Mouse (Mus musculus) fat pad, adult 2 months (tissue): Measurements from ENCODE around the gene Pth2.
A peak's percentile ranks its signal among the peaks of the same experiment; 100 is the strongest.
"Not testable (repeated sequence)": the region's sequence is repeated elsewhere in the genome, so short reads cannot be mapped to it uniquely, and the experiment has no call there.

Experiments used
- DNase-seq: peaks from one replicate; pipeline ENCODE4 v3.0.0-alpha.2; 2011; ENCODE audit warnings: low read depth, low spot score; ENCODE audit errors: extremely low read depth

The Pth2 gene

GRCm38 (mm10) chr7:45153052-45153451, 27.7 kb upstream of the Pth2 start:
- DNase-seq, result not testable (repeated sequence)

DNA sequence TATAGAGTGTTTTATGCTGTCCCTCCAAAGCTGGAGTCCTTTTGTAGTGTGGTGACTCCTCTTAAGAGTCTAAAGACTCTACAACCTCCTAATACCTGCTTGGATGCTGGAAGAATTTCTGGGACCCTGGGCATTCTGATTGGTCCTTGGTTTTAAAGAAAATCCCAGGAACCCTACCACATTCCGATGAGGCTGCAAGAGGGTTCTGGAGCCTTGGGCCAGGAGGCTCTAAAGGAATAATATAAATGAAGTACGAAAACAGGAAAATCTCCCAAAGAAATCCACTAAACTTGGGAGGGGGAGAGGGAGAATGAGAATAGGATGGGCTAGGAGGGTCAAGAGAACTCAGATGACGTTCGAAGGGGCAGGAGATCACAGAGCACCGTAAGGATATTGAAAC, 27.2 kb upstream of the Pth2 start:
- no peak for DNase-seq

- DNase-seq, result peak; percentile 47
These were observed 26.5 kb upstream of the Pth2 start, which contains the start of the genes Pih1d1 and Aldh16a1 for GRCm38 (mm10) chr7:45154096-45154992. Gene Pih1d1 (plus strand): TSS chr7:45154303. Gene Aldh16a1 (minus strand): TSS chr7:45154584.

- DNase-seq, result no peak
These were observed 25.7 kb upstream of the Pth2 start for GRCm38 (mm10) chr7:45154993-45155514.

- no peak for DNase-seq
These were observed 25.2 kb upstream of the Pth2 start for GRCm38 (mm10) chr7:45155590-45155989.

- no peak for DNase-seq
These were observed 24.6 kb upstream of the Pth2 start for GRCm38 (mm10) chr7:45156206-45156605.

GRCm38 (mm10) chr7:45157459-45157858, 23.3 kb upstream of the Pth2 start:
- DNase-seq, result no peak

DNA sequence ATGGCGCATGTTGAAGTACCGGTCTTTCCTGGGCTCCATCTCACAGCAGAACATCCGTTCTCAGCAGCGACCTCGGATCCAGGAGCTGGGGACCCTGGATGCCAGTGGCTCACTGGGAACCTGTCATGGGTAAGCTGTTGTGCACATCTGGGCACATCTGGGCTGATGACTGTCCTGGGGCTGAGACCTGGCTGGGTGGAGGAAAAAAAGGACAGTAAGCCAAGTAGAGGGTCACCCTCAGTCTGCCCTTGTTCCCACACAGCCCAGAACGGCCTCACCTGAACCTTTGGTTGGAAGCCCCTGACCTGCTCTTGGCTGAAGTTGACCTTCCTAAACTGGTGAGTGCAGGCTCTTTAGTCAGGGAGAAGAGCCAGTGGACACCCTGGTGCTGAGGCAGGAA, 21.8 kb upstream of the Pth2 start:
- no peak for DNase-seq

GRCm38 (mm10) chr7:45160316-45160800, 20.4 kb upstream of the Pth2 start:
- no peak for DNase-seq

DNA sequence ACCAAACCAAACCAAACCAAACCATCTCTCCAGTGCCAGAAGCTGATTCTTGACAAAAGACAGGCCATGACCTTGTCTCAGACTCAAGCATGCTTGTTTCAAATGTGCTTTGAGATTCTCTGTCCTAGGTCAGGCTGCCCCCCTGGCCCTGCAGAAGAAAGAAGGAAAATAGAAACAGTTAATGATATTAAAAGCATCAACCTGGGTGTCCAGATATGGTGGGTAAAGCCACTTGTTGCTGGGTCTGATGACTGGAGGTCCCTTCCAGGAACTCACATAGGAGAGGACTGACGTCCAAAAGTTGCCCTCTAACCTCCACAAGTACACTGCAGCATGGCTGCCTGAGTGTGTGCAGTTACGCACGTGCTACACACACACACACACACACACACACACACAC, 19.9 kb upstream of the Pth2 start:
- no peak for DNase-seq

GRCm38 (mm10) chr7:45161612-45162473, 19.0 kb upstream of the Pth2 start:
- DNase-seq, result no peak

DNA sequence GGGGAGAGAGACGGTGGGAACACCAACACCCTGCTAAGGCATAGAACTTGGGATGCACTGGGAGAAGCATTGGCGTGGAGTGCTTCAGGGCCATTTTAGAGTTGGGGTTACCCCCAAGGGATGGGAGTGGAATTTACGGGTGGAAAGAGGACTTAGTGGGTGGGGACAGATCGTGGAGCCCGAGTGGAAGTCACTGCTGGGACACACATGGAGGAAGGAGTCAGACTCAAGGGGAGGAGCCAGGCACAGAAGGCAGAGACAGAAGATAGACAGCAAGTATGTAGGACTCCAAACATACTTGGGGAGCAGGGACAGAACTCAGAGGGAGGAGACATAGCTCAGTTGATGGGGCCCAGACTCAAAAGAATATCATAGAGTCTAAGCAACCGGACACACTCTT, 18.2 kb upstream of the Pth2 start:
- no peak for DNase-seq

GRCm38 (mm10) chr7:45162996-45163615, 17.7 kb upstream of the Pth2 start:
- no peak for DNase-seq

DNA sequence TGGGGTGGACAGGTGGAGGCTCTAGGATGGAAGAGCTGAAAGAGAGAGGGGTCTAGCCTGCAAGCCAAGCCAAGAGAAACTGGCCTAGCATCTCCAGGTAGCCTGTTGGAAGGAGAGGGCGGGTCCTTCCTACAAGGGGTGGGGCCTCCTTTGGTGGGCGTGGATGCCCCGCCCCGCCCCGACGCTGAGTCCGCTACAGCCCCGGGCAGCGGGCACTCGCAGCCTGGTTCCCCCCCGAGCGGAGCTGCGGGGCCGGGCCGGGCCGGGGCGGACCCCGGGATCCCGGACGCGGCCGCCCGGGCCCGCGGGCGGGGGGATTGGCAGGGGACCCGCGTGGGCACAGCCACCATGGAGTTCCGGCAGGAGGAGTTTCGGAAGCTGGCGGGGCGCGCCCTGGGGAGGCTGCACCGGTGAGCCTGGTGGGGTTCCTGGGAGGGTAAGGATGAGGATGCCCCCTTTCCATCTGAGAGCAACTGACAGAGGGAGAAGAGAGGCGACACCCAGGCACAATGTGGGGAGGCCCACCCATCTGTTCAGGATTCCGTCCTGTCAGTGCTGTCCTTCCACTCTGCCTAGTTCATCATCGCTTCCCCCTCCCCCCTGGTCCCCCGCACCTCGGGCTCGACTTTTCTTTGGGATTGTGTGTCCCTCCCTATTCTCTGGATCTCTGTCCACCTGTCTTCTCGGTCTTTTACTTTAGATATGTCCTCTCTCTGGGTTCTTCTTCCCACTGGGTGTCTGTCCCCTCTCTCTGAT, 16.9 kb upstream of the Pth2 start, which contains the start of gene Slc17a7:
Slc17a7 (plus strand) TSS at position 215 of the 756 bp plus-strand sequence.
- DNase-seq, result no peak

- DNase-seq, result no peak
These were observed 16.0 kb upstream of the Pth2 start for GRCm38 (mm10) chr7:45164833-45165232.

DNA sequence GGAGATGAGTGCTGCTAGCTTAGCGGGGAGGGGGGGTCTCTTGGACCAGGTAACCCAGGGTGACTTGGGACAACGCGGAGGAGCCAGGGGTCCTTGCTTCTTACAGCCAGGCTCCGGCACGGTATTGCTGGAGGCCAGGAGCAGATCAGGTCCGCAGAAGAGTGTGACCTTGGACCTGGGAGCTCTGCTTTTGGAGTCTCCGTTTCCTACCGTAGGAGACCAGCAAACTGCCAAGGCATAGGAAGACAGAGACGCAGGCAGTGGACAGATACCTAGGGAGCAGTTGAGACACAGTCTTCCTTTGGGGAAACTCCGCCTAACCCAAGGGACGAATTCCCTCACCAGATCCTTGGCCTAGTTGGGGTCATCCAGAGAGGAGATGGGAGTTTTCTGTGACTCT, 15.1 kb upstream of the Pth2 start:
- DNase-seq, result no peak

DNA sequence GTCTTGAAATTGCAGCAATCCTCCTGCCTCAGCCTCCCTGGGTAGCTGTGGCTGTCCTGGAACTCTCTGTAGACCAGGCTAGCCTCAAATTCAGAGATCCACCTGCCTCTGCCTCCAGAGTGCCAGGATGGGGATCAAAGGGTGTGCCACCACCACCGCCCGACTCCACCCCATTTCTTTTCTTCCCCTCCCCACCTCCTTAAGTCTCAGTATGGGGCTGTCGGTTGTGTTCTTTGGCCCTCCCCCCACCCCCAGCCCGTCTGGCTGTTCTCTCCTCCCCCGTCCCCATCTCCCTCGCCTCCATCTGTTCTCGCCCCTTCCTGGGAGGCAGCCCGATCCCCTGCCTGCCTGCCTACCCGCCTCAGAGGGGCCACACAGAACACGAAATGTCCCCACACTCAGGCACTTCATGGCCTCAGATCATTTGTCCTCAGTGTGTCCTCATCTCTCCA, 13.8 kb upstream of the Pth2 start:
- DNase-seq, result no peak

- DNase-seq, result no peak
These were observed 12.9 kb upstream of the Pth2 start for GRCm38 (mm10) chr7:45167761-45168445.

- DNase-seq, result no peak
These were observed 12.1 kb upstream of the Pth2 start for GRCm38 (mm10) chr7:45168656-45169055.
